Mouse (Mus musculus) erythroblast, embryonic 14.5 days (primary cell): ENCODE measurements around the gene Guca1a.

ENCODE experiments used
- GATA1 ChIP-seq: IDR thresholded peaks from 2 replicates; pipeline ENCODE4 v1.6.1; 2012; ENCODE audit warnings: low read length, inconsistent platforms, mixed read lengths
- TAL1 ChIP-seq: IDR thresholded peaks from 3 replicates; pipeline ENCODE4 v1.6.1; 2012; ENCODE audit warnings: low read length, inconsistent platforms, mixed read lengths

DNA sequence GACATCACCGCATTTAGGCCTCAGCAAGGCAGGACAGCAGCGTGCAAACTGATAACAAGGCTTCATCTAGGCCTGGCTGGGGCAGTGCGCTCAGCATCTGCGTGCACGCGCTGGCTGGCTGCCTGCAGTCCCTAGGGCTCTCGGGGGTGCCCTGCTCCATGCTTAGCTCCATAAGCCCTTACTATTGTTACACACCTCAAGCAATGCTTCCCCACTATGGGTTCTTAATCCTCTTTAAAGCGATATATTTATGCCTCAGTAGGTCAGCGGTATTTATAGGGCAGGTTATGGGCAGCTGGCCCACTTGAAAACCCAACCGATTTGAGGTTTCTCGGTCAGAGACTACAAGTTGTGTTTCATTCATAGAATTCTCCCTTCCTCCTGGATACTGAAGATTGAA lies 18.5 kb downstream of the Guca1a start:
- no peak for TF ChIP-seq TAL1
- TF ChIP-seq GATA1, result no peak
